Mouse (Mus musculus): ENCODE measurements at regions not wholly inside any gene's neighbourhood (a gene's known extent, or its start where the extent isn't known, plus 50 kb on each side); places are given as distances from the start of the nearest gene placed in this dataset.

- no peak for TF ChIP-seq CTCF (IDR thresholded peaks at IDR 0.05 in 2 of 3, conservative IDR thresholded peaks at IDR 0.05 in 1 of 3; ENCODE audit: control insufficient read depth in 1 of 3, insufficient read depth in 1 of 3, low read depth in 2 of 3, low read length in 3 of 3, poor library complexity in 1 of 3, severe bottlenecking in 1 of 3)
- TF ChIP-seq EP300 (IDR thresholded peaks at IDR 0.05; ENCODE audit: low read depth in 1 of 2, low read length in 2 of 2) = no peak
- no peak for TF ChIP-seq POLR2AphosphoS5 (IDR thresholded peaks at IDR 0.05; ENCODE audit: borderline replicate concordance, low read depth, low read length)
- no peak for TF ChIP-seq SIN3A (IDR thresholded peaks at IDR 0.05; ENCODE audit: low read length)
- TF ChIP-seq CHD1 (IDR thresholded peaks at IDR 0.05; ENCODE audit: low read depth, low read length) = no peak
- no peak for TF ChIP-seq MAZ (IDR thresholded peaks at IDR 0.05; ENCODE audit: low read depth, low read length)
- TF ChIP-seq KAT2A (conservative IDR thresholded peaks at IDR 0.05; ENCODE audit: low read depth, low read length) = no peak
These were observed 225.5 kb downstream of the Skap2 start for GRCm38 (mm10) chr6:51786836-51787235.
